Mouse (Mus musculus): ENCODE measurements at regions not wholly inside any gene's neighbourhood (a gene's known extent, or its start where the extent isn't known, plus 50 kb on each side); places are given as distances from the start of the nearest gene placed in this dataset.

- no peaks in the 10 kb centered on the region for H3K27me3 ChIP-seq (replicated peaks; ENCODE audit: control insufficient read depth, insufficient read depth, low read length)
- WGBS = 73% methylated on average over 2 of the region's 2 CpGs
- H3K9me3 ChIP-seq (ENCODE audit: control insufficient read depth, low read length) = no peaks in the 10 kb centered on the region
- H3K9ac ChIP-seq (ENCODE audit: low read depth, low read length) = no peak overlapping the region
- no peak overlapping the region for H3K4me3 ChIP-seq (ENCODE audit: low read length)
- no peak for ATAC-seq
- H3K27ac ChIP-seq (ENCODE audit: low read length) = no peak overlapping the region
- H3K4me2 ChIP-seq (ENCODE audit: low read depth, low read length) = no peak overlapping the region
- H3K4me1 ChIP-seq (ENCODE audit: control insufficient read depth, insufficient read depth, low read length) = no peaks in the 10 kb centered on the region
- H3K36me3 ChIP-seq (ENCODE audit: control insufficient read depth, insufficient read depth, low read length) = no peaks in the 10 kb centered on the region
These were observed 228.3 kb upstream of the Tnp1 start for GRCm38 (mm10) chr1:73244016-73244415.

GRCm38 (mm10) chr1:73242290-73242689 lies 226.6 kb upstream of the Tnp1 start:
- WGBS = 87% methylated on average over 9 of the region's 9 CpGs
- no peak overlapping the region for H3K4me2 ChIP-seq (ENCODE audit: low read depth, low read length)
- no peaks in the 10 kb centered on the region for H3K27me3 ChIP-seq (replicated peaks; ENCODE audit: control insufficient read depth, insufficient read depth, low read length)
- H3K9ac ChIP-seq (ENCODE audit: low read depth, low read length) = no peak overlapping the region
- H3K9me3 ChIP-seq (ENCODE audit: control insufficient read depth, low read length) = no peaks in the 10 kb centered on the region
- H3K36me3 ChIP-seq (ENCODE audit: control insufficient read depth, insufficient read depth, low read length) = no peaks in the 10 kb centered on the region
- ATAC-seq = no peak
- H3K4me1 ChIP-seq (ENCODE audit: control insufficient read depth, insufficient read depth, low read length) = no peaks in the 10 kb centered on the region
- H3K4me3 ChIP-seq (ENCODE audit: low read length) = no peak overlapping the region
- no peak overlapping the region for H3K27ac ChIP-seq (ENCODE audit: low read length)

DNA sequence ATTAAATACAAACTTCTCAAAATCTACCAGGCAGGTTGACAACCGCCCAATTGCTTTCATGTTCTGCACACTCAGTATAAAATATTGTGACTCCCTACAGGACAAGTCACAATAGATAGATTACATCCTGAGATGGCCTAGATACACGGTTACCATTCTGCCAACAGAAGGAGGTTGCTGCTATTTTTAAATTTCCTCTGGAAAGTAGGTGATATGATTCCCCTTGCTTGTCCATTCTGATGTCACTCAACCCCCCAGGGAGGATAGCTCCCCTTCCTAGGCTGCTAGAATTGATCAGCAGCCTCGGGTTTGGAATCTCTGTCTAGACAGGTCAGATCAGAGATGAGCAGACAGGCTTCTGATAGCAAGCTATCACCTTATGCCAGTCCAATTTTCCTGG lies 221.2 kb upstream of the Tnp1 start:
- Histone ChIP-seq H3K36me3 (ENCODE audit: control insufficient read depth, insufficient read depth, low read length) (no peaks in the 10 kb centered on the region), H3K9me3 (ENCODE audit: control insufficient read depth, low read length) (no peaks in the 10 kb centered on the region), H3K27ac (ENCODE audit: low read length) (no peak overlapping the region), H3K4me2 (ENCODE audit: low read depth, low read length) (no peak overlapping the region), H3K4me1 (ENCODE audit: control insufficient read depth, insufficient read depth, low read length) (no peaks in the 10 kb centered on the region), H3K4me3 (ENCODE audit: low read length) (no peak overlapping the region), H3K27me3 (replicated peaks; ENCODE audit: control insufficient read depth, insufficient read depth, low read length) (no peaks in the 10 kb centered on the region), H3K9ac (ENCODE audit: low read depth, low read length) (no peak overlapping the region)
- ATAC-seq = no peak
- 69% methylated on average over 3 of the region's 3 CpGs for WGBS

- Histone ChIP-seq H3K27ac (ENCODE audit: low read length) (no peak overlapping the region), H3K9me3 (ENCODE audit: control insufficient read depth, low read length) (no peaks in the 10 kb centered on the region), H3K4me3 (ENCODE audit: low read length) (no peak overlapping the region), H3K4me2 (ENCODE audit: low read depth, low read length) (no peak overlapping the region), H3K9ac (ENCODE audit: low read depth, low read length) (no peak overlapping the region), H3K36me3 (ENCODE audit: control insufficient read depth, insufficient read depth, low read length) (no peaks in the 10 kb centered on the region), H3K27me3 (replicated peaks; ENCODE audit: control insufficient read depth, insufficient read depth, low read length) (no peaks in the 10 kb centered on the region), H3K4me1 (ENCODE audit: control insufficient read depth, insufficient read depth, low read length) (no peaks in the 10 kb centered on the region)
- ATAC-seq = no peak
These were observed 217.9 kb upstream of the Tnp1 start for GRCm38 (mm10) chr1:73233636-73234035.

- Histone ChIP-seq H3K9ac (ENCODE audit: low read depth, low read length) (no peak overlapping the region), H3K9me3 (ENCODE audit: control insufficient read depth, low read length) (no peaks in the 10 kb centered on the region), H3K27ac (ENCODE audit: low read length) (no peak overlapping the region), H3K36me3 (ENCODE audit: control insufficient read depth, insufficient read depth, low read length) (no peaks in the 10 kb centered on the region), H3K4me2 (ENCODE audit: low read depth, low read length) (no peak overlapping the region), H3K4me1 (ENCODE audit: control insufficient read depth, insufficient read depth, low read length) (no peaks in the 10 kb centered on the region), H3K27me3 (replicated peaks; ENCODE audit: control insufficient read depth, insufficient read depth, low read length) (no peaks in the 10 kb centered on the region), H3K4me3 (ENCODE audit: low read length) (no peak overlapping the region)
- no peak for ATAC-seq
- WGBS = 84% methylated on average over 3 of the region's 3 CpGs
These were observed 217.3 kb upstream of the Tnp1 start for GRCm38 (mm10) chr1:73233041-73233440.

DNA sequence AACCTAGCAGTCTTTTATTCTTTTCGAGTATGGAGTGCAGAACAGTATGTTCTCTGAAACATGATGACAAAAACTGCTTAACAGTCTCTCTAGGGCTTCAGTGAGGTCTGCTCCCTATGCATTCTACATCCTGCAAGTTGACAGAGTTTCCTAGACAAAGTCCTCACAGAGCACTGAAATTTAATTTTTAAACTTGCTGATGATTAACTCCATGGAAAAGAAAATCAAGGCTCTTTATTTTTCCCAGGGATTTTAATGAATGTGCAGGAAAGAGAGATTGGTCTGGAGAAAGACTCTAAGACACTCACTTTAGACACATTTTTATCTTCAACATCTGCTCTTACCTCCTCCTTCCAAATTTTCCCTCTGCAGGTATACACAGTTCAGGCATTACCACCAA lies 214.9 kb upstream of the Tnp1 start:
- Histone ChIP-seq H3K4me2 (ENCODE audit: low read depth, low read length) (no peak overlapping the region), H3K36me3 (ENCODE audit: control insufficient read depth, insufficient read depth, low read length) (no peaks in the 10 kb centered on the region), H3K4me3 (ENCODE audit: low read length) (no peak overlapping the region), H3K9ac (ENCODE audit: low read depth, low read length) (no peak overlapping the region), H3K27me3 (replicated peaks; ENCODE audit: control insufficient read depth, insufficient read depth, low read length) (no peaks in the 10 kb centered on the region), H3K9me3 (ENCODE audit: control insufficient read depth, low read length) (no peaks in the 10 kb centered on the region), H3K4me1 (ENCODE audit: control insufficient read depth, insufficient read depth, low read length) (no peaks in the 10 kb centered on the region), H3K27ac (ENCODE audit: low read length) (no peak overlapping the region)
- ATAC-seq = no peak
- 78% methylated on average over 1 of the region's 1 CpGs for WGBS

DNA sequence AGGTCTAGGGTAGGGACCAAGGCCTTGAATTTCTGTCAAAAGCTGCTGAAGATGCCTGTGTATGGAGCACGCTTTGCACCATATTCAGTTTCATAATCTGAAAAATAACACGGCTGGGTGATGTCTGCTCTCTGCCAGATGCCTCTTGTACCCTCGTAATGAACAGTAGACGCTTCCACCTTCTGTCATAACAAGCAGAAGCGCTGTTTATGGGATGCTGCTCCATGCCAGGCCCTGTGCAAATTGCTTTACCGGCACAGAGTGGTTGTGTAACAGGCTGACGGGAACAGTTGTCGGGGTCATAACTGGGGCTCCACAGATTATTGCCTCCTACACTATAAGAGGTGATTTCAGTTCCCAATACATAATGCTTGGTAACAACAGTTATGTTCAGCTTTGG lies 211.5 kb upstream of the Tnp1 start:
- Histone ChIP-seq H3K4me2 (ENCODE audit: low read depth, low read length) (no peak overlapping the region), H3K9me3 (ENCODE audit: control insufficient read depth, low read length) (no peaks in the 10 kb centered on the region), H3K4me1 (ENCODE audit: control insufficient read depth, insufficient read depth, low read length) (no peaks in the 10 kb centered on the region), H3K36me3 (ENCODE audit: control insufficient read depth, insufficient read depth, low read length) (no peaks in the 10 kb centered on the region), H3K27ac (ENCODE audit: low read length) (no peak overlapping the region), H3K4me3 (ENCODE audit: low read length) (no peak overlapping the region), H3K27me3 (replicated peaks; ENCODE audit: control insufficient read depth, insufficient read depth, low read length) (no peaks in the 10 kb centered on the region), H3K9ac (ENCODE audit: low read depth, low read length) (no peak overlapping the region)
- no peak for ATAC-seq
- 89% methylated on average over 8 of the region's 8 CpGs for WGBS

GRCm38 (mm10) chr1:73221863-73222262 lies 206.2 kb upstream of the Tnp1 start:
- 23% methylated on average over 2 of the region's 2 CpGs for WGBS
- Histone ChIP-seq H3K27ac (ENCODE audit: low read length) (no peak overlapping the region), H3K9ac (ENCODE audit: low read depth, low read length) (no peak overlapping the region), H3K9me3 (ENCODE audit: control insufficient read depth, low read length) (no peaks in the 10 kb centered on the region), H3K4me2 (ENCODE audit: low read depth, low read length) (no peak overlapping the region), H3K4me1 (ENCODE audit: control insufficient read depth, insufficient read depth, low read length) (no peaks in the 10 kb centered on the region), H3K4me3 (ENCODE audit: low read length) (no peak overlapping the region), H3K27me3 (replicated peaks; ENCODE audit: control insufficient read depth, insufficient read depth, low read length) (no peaks in the 10 kb centered on the region), H3K36me3 (ENCODE audit: control insufficient read depth, insufficient read depth, low read length) (no peaks in the 10 kb centered on the region)
- ATAC-seq = no peak

GRCm38 (mm10) chr1:73214305-73214946 lies 198.7 kb upstream of the Tnp1 start:
- Histone ChIP-seq H3K9ac (ENCODE audit: low read depth, low read length) (no peak overlapping the region), H3K27me3 (replicated peaks; ENCODE audit: control insufficient read depth, insufficient read depth, low read length) (no peaks in the 10 kb centered on the region), H3K36me3 (ENCODE audit: control insufficient read depth, insufficient read depth, low read length) (no peaks in the 10 kb centered on the region), H3K9me3 (ENCODE audit: control insufficient read depth, low read length) (no peaks in the 10 kb centered on the region), H3K27ac (ENCODE audit: low read length) (no peak overlapping the region), H3K4me1 (ENCODE audit: control insufficient read depth, insufficient read depth, low read length) (0 out of 2 replicates have a peak, but pooled peaks cover 5% of the 10 kb centered on the region), H3K4me2 (ENCODE audit: low read depth, low read length) (no peak overlapping the region), H3K4me3 (ENCODE audit: low read length) (no peak overlapping the region)
- 0 out of 2 replicates have a peak, but pooled peaks have one; percentile 28 for ATAC-seq
- 56% methylated on average over 5 of the region's 5 CpGs for WGBS

DNA sequence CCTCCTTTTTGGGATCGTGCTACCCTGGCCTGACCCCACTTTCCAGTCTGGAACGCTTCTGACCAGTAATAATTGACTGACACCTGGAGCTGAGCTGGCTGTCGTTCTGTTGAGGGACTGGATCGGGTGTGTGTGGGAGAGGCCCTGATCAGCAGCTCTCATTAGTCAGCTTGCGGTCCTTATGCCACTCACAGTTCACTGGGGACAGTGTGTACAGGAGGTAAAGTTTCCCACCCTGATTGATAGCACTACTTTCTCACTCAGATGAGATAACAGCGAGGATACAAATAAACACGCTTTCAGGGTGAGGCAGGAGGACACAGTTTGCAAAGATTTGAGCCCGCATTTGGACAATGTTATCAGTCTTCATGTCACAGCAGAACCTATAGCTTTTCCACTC lies 191.7 kb upstream of the Tnp1 start:
- no peak overlapping the region for H3K4me2 ChIP-seq (ENCODE audit: low read depth, low read length)
- WGBS = 47% methylated on average over 8 of the region's 8 CpGs
- ATAC-seq = no peak
- H3K27ac ChIP-seq (ENCODE audit: low read length) = no peak overlapping the region
- no peaks in the 10 kb centered on the region for H3K9me3 ChIP-seq (ENCODE audit: control insufficient read depth, low read length)
- H3K9ac ChIP-seq (ENCODE audit: low read depth, low read length) = no peak overlapping the region
- H3K4me3 ChIP-seq (ENCODE audit: low read length) = no peak overlapping the region
- H3K4me1 ChIP-seq (ENCODE audit: control insufficient read depth, insufficient read depth, low read length) = no peaks in the 10 kb centered on the region
- no peaks in the 10 kb centered on the region for H3K36me3 ChIP-seq (ENCODE audit: control insufficient read depth, insufficient read depth, low read length)
- H3K27me3 ChIP-seq (replicated peaks; ENCODE audit: control insufficient read depth, insufficient read depth, low read length) = no peaks in the 10 kb centered on the region
